In the genomic region with DNA sequence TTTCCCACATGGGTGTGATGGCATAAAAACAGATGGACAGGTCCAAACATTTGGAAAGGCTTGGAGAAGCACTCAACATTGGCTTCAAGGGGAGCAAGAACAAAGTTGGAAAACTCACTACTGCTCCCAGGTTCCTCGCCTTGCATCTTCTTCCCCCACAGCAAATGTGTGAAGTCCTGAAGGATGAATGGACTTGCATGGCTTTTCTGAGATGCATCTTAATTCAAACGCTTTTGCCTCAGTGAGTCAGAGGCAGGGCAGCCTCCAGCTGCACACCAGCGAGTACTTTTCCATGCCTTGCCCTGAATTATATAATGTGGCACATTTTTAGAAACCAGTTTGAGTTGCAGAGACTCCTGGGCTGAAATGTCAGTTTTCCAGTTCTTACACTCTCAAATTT, we compare ENCODE assay signal across 25 mouse cellular contexts.
DNase-seq lines count a peak whose midpoint lies in the region; TF ChIP-seq lines count a peak whose summit lies in the region.
"Had no signal": no experiment of that assay in that cellular context is flagged by ENCODE, and none has a peak within 500 bp of the region (broad histone marks: within the 10 kb centered on the region; RNA-seq: fewer than 3 reads in every experiment).

No protein-coding gene starts in this region.

- intact Hi-C loops in left cerebral cortex, adult 2 months (cut with DNase I), result loop anchor here (2.0 kb wide), 1 partner anchor 77 kb away; no protein-coding TSS in a partner anchor

- peak; percentile 6 to 17 for DNase-seq in layer of hippocampus, adult 18-20 months (ENCODE audit: low spot score in 2 of 2)
- DNase-seq in layer of hippocampus, postnatal 10 days (ENCODE audit: low spot score in 2 of 2), result no peak
- peak; percentile 50 to 65 for DNase-seq in right cerebral cortex, adult 2 months (ENCODE audit: low spot score in 2 of 2)
- no peak for DNase-seq in right cerebral cortex, postnatal 10 days (ENCODE audit: low spot score in 2 of 2)
- peak; percentile 31 to 37 for DNase-seq in left cerebral cortex, adult 2 months (ENCODE audit: extremely low spot score in 1 of 2, low spot score in 2 of 2)
- DNase-seq in right cerebral cortex, postnatal 36 days (ENCODE audit: low spot score in 2 of 2), result peak; percentile 34 to 82
- DNase-seq in gastrocnemius, postnatal 4 days (ENCODE audit: low spot score in 2 of 2), result no peak
- DNase-seq in layer of hippocampus, postnatal 36 days, result no peak
- DNase-seq: adrenal gland, postnatal 14 days; cerebellum, adult 18-20 months; cerebellum, postnatal 14 days; forebrain, postnatal 0 days; heart, postnatal 14 days; kidney, adult 11 months; kidney, postnatal 25 days; liver, postnatal 0 days; lung, postnatal 36 days; thymus, postnatal 4 days had no signal

- no peak for TF ChIP-seq CTCF in left cerebral cortex, adult 2 months (IDR thresholded peaks at IDR 0.05)

- no peak overlapping the region for H3K4me3 ChIP-seq in left cerebral cortex, adult 2 months
- H3K4me3 ChIP-seq: embryonic facial prominence, embryonic 10.5 days; embryonic facial prominence, embryonic 15.5 days; forebrain, embryonic 12.5 days; hindbrain, embryonic 10.5 days; hindbrain, embryonic 15.5 days; liver, embryonic 12.5 days had no signal

- peak overlapping the region; percentile 57; the same call in 1 of the 2 replicates for H3K27ac ChIP-seq in left cerebral cortex, adult 2 months
- H3K27ac ChIP-seq: embryonic facial prominence, embryonic 10.5 days; embryonic facial prominence, embryonic 15.5 days; forebrain, embryonic 12.5 days; hindbrain, embryonic 10.5 days; hindbrain, embryonic 15.5 days; liver, embryonic 12.5 days; stomach, postnatal 0 days had no signal

Comparison
In these comparisons a context has a peak if more than half of its experiments do, and no peak if none do; other contexts are left out.
1. DNase-seq: peak in layer of hippocampus, adult 18-20 months (2 of 2), right cerebral cortex, adult 2 months (2 of 2), left cerebral cortex, adult 2 months (2 of 2) and right cerebral cortex, postnatal 36 days (2 of 2); none in layer of hippocampus, postnatal 10 days (0 of 2), right cerebral cortex, postnatal 10 days (0 of 2), gastrocnemius, postnatal 4 days (0 of 2) and layer of hippocampus, postnatal 36 days (0 of 2).